Mouse (Mus musculus) bone marrow, adult 2 months (tissue): ENCODE results near the gene Asap3.

ENCODE experiments used
- CTCF ChIP-seq: fragments of 200-500 bp; IDR thresholded peaks from 2 replicates; pipeline ENCODE4 v1.5.1; 2011; ENCODE audit warnings: low read length, control low read depth; ENCODE audit not compliant: control insufficient read depth, insufficient read depth
- POLR2A ChIP-seq: fragments of 200-500 bp; IDR thresholded peaks from 2 replicates; pipeline ENCODE4 v1.6.1; 2011; ENCODE audit warnings: low read depth, mild to moderate bottlenecking, control low read depth, low read length, borderline replicate concordance; ENCODE audit not compliant: control insufficient read depth

- TF ChIP-seq CTCF (no peak), POLR2A (no peak)
These were observed 78.7 kb downstream of the Asap3 start for GRCm38 (mm10) chr4:136284891-136285290.
